Mouse (Mus musculus) liver, adult 2 months (tissue): ENCODE data around the gene Tmcc2.

ENCODE experiments used
- CTCF ChIP-seq: fragments of 200-500 bp; IDR thresholded peaks from 2 replicates; pipeline ENCODE4 v1.5.1; 2011; ENCODE audit warnings: low read depth, low read length, control low read depth
- POLR2A ChIP-seq: fragments of 200-500 bp; IDR thresholded peaks from 2 replicates; pipeline ENCODE4 v1.6.1; 2011; ENCODE audit warnings: low read length, control low read depth; ENCODE audit not compliant: insufficient read depth; ENCODE audit errors: extremely low read depth

GRCm38 (mm10) chr1:132390691-132391579 lies at the start of gene Tmcc2:
- TF ChIP-seq POLR2A (no peak), CTCF (no peak)
